Mouse (Mus musculus) olfactory bulb, adult 2 months (tissue): ENCODE measurements around the gene Timp3. TPM values are rescaled to one million over a fixed set of nuclear protein-coding genes. Genes with fewer than 3 reads are reported as not detected.

Experiments
- H3K27ac ChIP-seq: fragments of 200-500 bp; 2 replicates; pipeline ENCODE4 v1.5.1; 2012; ENCODE audit warnings: low read depth, low read length; ENCODE audit not compliant: insufficient read depth
- H3K4me1 ChIP-seq: fragments of 200-500 bp; 2 replicates; pipeline ENCODE4 v1.6.1; 2012; ENCODE audit warnings: low read length; ENCODE audit not compliant: control insufficient read depth, insufficient read depth
- H3K4me3 ChIP-seq: fragments of 200-500 bp; 2 replicates; pipeline ENCODE4 v1.5.1; 2012; ENCODE audit warnings: mild to moderate bottlenecking, low read depth, low read length, moderate library complexity; ENCODE audit not compliant: insufficient read depth
- CTCF ChIP-seq: fragments of 200-500 bp; IDR thresholded peaks from 2 replicates; pipeline ENCODE4 v1.5.1; 2012; ENCODE audit warnings: low read depth, mild to moderate bottlenecking, low read length, moderate library complexity; ENCODE audit not compliant: insufficient read depth
- POLR2A ChIP-seq: fragments of 200-500 bp; IDR thresholded peaks from 2 replicates; pipeline ENCODE4 v1.6.1; 2012; ENCODE audit warnings: mild to moderate bottlenecking, low read depth, low read length, moderate library complexity; ENCODE audit not compliant: insufficient read depth
- WGBS: fragments of 180-500 bp; shearing (Covaris S2); methylation state at CpG from one replicate; pipeline ENCODE4 v1.1.7; 2018; 5-methylcytosine and 5-hydroxymethylcytosine counted together
- polyA plus RNA-seq: library from polyadenylated mRNA; stranded (reverse); fragments of >200 nt; gene quantifications from 2 replicates; pipeline ENCODE4 v1.2.4, GENCODE M21; 2012; ENCODE audit warnings: low replicate concordance; ENCODE audit not compliant: missing spikeins, insufficient read depth, insufficient read length

Timp3 gene
- polyA plus RNA-seq, 1 experiment, result 64.3 TPM

DNA sequence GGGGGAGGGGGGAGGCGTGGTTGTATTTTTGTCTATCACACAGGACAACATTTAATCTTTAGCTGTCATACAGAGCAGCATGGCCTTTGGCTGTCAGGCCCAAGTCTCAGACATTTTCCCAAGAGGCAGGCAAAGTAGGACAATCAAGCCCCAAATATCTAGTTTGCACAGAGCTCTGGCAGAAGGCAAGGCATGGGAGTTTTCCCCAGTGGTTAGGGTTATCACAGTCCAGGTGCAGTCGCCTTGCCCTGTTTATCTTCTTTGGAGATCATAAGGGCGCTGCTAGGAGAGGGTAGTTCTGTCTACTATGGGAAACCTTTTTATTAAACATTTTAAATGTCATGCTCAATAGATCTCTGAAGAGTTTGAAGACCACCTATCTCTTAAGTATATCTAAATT is 92.2 kb downstream of the Timp3 start:
- H3K27ac ChIP-seq, result no peak overlapping the region
- H3K4me1 ChIP-seq, result 0 out of 2 replicates have a peak, but pooled peaks cover 2% of the 10 kb centered on the region
- H3K4me3 ChIP-seq, result no peak overlapping the region
- 93% methylated on average over 3 of the region's 3 CpGs for WGBS
- no peak for TF ChIP-seq POLR2A
- no peak for TF ChIP-seq CTCF

DNA sequence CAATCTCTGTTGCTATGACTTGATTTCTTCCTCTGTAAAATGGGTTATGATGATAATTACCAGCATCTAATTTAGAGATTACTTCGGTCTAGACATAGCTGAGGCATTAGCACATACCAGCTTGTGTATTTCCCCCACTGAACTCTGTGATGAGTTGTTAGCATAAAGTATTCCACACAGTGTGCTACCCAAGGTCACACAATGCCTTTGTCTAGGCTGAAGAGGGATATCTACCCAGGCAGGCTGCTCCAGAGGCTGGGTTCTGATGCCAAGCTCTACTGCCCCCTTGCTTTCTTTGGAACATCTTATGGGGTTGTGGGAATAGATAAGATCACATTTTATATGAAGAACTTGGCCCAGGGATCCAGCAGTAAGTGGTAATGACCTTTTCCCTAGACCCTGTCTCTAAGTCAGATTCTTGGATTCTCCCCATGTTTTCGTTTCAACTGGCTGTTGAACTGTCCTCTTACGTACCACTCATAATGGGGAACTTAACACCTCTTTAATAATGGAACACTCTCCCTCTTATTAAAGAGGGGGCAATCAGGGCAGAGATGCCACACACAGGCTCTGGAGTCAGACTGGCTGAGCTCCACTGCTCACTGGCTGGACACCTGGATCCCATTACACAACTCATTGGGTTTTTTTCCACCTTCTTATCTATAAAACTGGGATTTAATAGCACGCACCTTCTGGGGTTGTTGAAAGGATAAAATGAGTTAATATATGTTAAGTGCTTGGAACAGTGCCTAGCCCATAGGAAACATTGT is 97.6 kb downstream of the Timp3 start:
- no peak overlapping the region for H3K4me3 ChIP-seq
- no peaks in the 10 kb centered on the region for H3K4me1 ChIP-seq
- WGBS, result 84% methylated on average over 4 of the region's 4 CpGs
- no peak for TF ChIP-seq POLR2A
- no peak for TF ChIP-seq CTCF
- no peak overlapping the region for H3K27ac ChIP-seq

DNA sequence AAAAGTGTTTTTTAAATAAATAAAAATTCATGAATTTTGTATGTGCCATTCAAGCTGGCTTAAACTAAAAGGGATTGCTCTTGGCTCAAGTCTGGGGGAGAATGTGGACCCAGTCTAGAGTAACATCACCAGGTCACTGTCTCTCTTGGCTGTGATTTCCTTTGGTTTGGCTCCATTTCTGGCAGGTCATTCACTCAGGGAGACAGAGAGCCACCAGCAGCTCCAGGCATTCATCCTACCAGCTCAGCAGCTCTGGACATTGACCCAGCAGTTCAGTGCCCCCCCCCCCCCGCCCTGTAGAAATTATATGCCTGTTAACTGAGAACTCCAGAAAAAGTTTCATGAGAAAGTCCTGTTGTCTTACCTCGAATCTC is 98.2 kb downstream of the Timp3 start:
- TF ChIP-seq POLR2A, result no peak
- H3K4me3 ChIP-seq, result no peak overlapping the region
- 71% methylated on average over 2 of the region's 2 CpGs for WGBS

More for the DNA sequence above, 98.2 kb downstream of the Timp3 start:
- H3K4me1 ChIP-seq, result no peaks in the 10 kb centered on the region
- H3K27ac ChIP-seq, result no peak overlapping the region

Other genes starting within 250 kb of the Timp3 start
- not detected in 2 replicates for gene Syn3, start 198.5 kb downstream of the Timp3 start, polyA plus RNA-seq